Mouse (Mus musculus) retina, adult 2 months (tissue): ENCODE data around the gene Zfp553.

Experiments used
- DNase-seq: peaks from one replicate; pipeline ENCODE4 v3.0.0-alpha.2; 2012; ENCODE audit warnings: low read depth, low spot score

The Zfp553 gene

GRCm38 (mm10) chr7:127211014-127211745 lies 21.7 kb upstream of the Zfp553 start:
- no peak for DNase-seq

- DNase-seq: no peak
Measured at GRCm38 (mm10) chr7:127212432-127213250, 20.2 kb upstream of the Zfp553 start.

DNA sequence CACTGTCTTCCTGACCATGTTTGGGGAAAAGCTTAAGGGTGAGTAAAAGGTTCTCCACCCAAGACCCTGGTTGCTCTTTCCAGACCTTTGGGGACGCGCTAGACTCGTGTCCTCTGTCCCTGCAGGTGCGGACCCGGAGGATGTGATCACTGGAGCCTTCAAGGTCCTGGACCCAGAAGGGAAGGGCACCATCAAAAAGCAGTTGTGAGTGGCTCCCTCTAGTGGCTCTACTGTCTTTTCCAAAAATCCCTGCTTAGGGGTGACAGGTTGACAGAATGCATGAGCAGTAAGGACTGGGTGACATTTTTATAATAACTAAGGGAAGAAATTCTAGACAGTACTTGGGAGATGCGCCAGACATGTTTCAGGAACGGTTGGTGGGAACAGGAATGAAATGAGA lies 19.4 kb upstream of the Zfp553 start:
- no peak for DNase-seq

GRCm38 (mm10) chr7:127213930-127214329 lies 18.9 kb upstream of the Zfp553 start:
- DNase-seq: no peak

DNA sequence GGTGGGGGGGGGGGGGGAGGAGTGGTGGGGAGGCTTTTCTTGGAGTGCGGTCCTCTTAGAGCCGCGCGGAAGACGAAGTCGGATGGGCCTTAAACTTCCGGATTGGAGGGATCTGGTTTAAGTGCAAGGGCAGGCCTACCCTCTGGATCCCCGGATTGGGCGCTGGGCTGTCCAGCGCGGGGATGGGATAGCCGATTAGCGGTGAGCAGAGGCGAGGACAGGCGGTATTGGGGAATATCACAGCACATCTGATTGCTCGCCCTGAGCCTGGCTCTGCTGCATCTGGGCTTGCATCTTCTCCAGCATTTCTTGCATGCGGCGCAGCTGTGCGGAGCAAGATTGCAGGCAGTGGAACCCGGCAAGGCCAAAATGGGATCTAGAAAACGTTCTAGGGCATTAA lies 18.3 kb upstream of the Zfp553 start:
- DNase-seq: no peak

DNA sequence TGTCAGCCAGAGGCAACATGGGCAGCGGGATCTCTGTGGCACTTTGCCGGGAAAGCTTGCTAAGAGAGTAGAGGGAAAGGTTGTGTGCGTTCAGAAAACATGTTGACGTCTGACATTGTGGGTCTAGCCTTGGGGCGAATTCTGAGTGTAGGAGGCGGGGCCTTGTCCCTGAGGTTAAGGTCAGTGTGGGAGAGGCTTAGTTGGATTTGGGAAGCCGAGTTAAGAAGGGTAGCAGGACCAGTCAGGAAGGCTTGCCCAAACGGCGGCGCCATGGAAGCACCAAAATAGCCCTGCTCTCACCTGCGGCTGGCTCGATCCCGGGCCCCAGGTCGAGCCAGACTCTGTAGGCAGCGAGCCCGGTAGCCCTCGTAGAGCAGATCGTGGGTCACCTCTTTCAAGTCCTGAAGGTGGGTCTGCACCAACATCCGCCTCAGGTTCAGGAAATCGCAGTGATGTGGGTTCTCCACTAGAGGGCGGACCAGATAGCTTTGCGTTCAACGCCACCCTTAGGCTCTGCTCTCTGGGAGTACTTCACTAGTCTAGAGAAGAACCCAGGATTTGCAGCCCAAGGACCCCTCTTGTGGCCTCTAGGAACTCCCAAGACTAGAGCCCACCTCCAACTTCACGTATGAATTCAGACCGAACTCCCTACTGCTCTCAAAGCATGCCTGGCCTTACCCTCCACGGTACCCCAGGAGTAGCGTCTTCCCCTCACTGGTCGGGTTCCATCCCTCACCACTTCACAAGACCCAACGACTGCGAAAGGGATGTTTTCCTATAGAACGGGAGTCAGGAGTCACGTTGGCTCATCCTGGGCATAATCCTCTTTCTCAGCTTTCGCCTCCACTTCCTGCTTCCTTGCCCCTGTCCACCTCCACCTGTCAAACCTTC lies 17.6 kb upstream of the Zfp553 start:
- DNase-seq: no peak

GRCm38 (mm10) chr7:127216307-127216706 lies 16.6 kb upstream of the Zfp553 start:
- DNase-seq: no peak

DNA sequence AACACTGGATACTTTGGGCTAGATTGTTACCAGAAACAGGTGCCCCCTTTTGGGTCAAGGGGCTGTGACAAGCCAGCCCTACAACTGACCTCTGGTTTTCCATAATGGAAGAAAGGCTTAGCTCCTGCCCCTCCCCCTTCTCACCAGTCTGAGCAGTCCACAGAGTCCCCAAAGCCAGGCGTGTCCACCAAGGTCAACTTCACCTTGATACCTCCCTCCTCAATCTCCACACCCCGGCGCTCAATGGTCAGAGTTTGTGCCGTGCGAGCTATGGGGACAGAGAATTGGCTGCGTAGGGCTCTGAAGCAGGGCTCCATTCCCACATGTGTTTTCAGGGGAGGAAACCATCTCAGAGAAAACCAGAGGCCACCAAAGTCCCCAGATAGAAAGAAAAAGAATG lies 15.4 kb upstream of the Zfp553 start:
- no peak for DNase-seq

DNA sequence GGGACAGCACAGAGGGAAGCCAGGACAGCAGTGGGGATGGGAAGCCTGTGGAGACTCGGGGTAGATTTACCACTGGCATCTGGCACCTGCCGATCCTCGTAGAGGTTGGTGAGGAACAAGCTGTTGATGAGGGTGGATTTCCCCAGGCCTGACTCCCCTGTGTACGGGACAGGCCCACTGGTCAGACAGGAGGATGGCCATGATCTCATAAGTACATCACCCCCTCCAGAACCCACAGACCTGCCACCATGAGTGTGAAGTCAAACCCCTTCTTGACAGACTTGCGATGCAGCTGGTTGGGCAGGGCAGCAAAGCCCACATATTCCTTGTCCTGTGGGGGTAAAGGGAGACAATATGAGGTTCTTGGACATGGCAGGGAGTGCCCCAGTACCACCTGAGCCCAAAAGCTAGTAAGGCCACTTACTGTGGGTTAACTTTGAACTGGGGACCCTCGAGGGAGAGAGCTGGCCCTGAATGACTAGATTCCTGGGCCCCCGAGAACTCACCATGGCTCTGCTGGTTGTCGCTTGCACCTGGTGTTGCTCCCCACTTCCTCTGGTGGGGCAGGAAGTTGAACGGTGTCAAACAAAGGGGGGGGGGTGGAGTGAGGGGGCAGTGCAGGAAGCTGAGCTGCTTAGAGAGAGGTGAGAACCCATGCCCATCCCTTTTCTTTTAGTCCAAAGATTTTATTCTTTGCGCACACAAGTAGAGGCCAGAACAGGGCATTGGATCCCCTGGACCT lies 14.8 kb upstream of the Zfp553 start:
- no peak for DNase-seq

DNA sequence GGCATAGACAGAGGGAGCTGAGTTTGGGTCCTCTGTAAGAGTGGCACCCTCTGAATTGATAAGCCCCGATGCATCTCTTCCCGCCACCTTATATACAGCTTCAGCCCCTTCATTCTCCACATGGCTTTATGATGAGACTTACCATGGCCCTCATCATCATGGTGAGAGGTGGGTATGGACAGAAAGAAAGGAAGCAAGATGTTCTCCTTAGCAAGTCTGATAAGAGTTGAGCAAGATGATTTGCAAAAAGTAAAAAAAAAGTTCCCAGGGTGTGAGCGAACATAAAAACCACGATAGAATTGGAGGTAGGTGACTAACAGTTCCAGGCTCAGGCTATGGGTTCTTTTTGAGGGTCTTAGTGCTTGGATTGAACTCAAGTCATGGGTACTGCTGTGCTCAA lies 14.2 kb upstream of the Zfp553 start:
- DNase-seq: no peak

DNA sequence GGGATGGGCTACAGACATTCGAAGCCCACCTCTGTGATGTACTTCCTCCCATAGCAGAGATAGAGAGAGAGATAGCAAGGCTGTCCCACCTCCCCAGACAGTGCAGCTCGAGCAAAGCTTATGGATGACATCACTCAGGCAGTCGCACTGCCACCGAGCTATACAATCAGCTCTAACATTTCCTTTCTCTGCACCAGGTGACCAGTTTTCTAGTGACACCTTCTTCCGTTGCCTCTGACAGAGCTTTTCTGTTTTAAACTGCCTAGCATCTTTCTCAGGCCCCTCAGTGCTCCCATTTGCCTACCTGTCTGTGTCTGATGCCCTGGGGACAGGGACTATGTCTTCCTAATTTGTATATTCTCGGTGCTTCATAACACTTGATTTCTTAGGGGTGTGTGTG lies 12.4 kb upstream of the Zfp553 start:
- DNase-seq: no peak

- DNase-seq: no peak
Measured at GRCm38 (mm10) chr7:127223106-127223505, 9.8 kb upstream of the Zfp553 start.

DNA sequence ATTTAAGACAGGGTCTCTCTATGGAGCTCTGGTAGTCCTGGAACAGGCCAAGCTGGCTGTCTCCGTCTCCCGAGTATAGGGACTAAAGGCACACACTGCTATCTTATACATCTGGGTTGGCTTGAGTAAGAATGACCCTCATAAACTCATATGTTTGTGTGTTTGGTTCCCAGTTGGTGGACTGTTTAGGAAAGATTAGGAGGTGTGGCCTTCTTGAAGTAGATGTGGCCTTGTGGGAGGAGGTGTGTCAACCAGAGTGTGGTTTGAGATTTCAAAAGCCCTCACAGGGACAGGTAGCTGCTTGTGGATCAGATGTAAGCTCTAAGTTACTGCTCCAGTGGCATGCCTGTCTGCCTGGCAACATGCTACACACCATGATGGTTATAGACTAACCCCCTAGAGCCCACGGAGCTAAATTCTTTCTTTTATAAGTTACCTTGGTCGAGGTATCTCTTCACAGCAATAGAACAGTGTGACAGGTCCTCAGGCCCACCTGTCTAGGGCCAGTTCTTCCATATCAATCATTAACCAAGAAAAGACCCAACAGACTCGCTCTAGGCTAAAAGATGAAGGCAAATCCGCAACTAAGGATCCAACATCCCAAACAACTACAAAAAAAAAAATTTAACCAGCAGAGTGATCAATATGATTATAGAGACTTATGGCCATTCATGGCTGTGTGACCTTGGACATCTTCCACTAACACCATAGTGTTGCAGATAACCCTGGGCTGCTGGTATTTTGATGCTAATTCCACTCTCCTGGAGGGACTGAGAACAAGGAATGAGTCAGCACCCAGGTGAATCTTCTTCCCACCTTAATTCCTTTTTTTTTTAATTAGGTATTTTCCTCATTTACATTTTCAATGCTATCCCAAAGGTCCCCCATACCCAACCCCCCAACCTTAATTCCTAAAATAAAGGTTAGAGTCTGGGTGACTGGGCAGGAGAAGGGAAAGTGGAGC lies 9.1 kb upstream of the Zfp553 start:
- no peak for DNase-seq

DNA sequence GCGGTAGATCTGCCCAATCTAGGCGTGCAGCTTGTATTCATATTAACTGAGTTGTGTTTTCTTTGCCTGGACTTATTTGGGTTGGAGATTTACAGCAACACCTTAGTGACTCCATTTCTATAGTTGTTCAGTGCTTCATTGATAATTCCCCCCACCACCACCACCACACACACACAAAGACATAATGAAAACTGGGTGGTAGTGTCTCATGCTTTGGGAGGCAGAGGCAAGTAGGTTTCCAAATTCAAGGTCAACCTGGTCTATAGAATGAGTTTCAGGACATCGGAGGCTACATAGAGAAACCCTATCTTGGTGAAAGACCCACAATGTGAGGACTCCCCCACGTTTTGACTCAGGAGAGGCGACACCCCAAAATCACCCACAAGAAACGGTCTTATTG lies 8.2 kb upstream of the Zfp553 start:
- DNase-seq: no peak

DNA sequence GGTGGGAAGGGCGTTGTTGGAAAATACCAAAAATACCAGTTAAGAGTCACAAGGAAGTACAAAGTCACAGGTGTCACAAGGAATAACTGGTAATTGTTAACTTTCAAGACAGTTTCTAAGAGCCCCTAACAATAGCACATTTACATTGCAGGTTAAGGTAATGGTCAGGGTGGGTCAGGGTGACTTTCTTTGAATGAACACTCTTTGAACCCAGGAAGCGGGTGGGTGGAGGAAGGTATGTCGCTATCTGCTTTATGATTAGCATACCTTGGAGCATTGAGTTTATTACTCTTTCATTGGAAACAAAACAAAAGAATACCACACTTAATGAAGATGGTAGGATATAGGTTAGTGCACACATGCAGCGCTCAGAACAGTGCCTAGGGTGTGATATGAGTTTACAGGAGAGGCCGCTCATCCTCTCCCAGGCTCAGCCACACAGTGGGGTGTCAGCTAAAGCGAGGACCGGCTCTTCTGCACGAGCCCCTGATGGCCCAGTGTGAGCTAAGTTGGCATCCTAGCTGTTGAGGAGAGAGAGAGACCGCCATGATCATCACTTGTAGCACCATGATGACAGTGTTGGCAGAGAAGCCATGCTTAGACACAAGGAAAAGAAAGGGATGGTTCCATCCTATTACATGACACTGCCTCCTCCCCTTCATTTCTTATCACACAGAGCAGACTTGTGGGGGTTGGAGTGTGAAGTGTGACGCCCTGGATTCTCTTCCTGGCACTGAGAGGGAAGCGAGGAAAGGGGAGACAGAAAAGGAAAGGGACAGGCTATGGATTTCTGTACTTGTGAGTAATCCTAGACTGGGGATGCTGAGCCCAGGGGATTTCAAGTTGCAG lies 7.5 kb upstream of the Zfp553 start:
- DNase-seq: no peak

GRCm38 (mm10) chr7:127228615-127229303 lies 4.1 kb upstream of the Zfp553 start:
- DNase-seq: no peak

DNA sequence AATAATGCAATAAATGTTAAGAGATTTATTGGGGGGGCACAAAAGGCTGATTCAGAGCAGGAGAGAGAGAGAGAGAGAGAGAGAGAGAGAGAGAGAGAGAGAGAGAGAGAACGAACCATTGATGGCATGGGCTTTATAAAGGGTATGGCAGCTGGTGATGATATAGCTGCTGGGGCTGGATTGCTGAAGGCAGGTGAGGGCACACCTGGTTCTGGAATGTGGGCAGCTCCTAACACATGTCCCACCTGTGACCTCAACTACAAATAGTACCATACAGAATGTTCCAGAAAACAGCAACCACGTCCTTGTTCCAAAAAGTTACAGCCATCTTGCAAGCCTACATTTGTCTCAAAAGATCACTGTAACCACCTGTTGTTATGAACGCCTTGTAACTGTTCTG lies 1.5 kb upstream of the Zfp553 start:
- no peak for DNase-seq

DNA sequence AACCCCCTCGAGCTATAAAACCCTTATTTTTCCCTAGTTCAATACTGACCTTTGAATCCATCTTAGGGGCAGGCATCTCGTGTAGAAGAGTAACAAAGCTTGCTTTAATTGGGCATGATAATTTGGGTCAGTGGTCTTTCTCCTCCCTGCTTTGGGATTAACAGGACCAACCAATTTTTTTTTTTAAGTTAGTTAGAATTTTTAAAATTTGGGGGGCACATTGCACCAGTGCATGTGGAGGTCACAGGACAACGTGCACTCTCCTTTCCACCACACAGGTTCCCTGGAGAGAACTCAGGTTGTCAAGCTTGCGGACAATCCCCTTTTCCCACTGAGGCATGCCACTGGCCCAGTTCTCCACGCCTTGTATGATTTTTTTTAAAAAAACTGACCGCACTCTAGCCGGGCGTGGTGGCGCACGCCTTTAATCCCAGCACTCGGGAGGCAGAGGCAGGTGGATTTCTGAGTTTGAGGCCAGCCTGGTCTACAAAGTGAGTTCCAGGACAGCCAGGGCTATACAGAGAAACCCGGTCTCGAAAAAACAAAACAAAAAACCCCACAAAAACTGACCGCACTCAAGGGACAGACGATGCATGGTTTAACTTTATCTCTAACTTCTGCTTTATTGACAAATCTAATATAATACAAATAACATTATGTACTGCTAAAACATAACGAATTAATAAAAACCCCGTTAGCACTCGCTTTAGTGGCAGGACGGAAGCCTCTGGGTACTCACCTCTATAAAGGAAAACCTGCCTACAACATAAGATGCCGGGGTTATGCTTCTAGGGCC lies 837 bp upstream of the Zfp553 start:
- DNase-seq: no peak
